Mouse (Mus musculus) frontal cortex, postnatal 14 days (tissue): Measurements from ENCODE around the gene Sync.

Experiments
- DNase-seq, 2 experiments: peaks; one replicate each; pipeline ENCODE4 v3.0.0; 2022; ENCODE audit warnings: low spot score in 2 of 2

Sync gene

GRCm38 (mm10) chr4:129304306-129304705, 16.9 kb downstream of the Sync start:
- DNase-seq, result no peak

GRCm38 (mm10) chr4:129307936-129308335, 20.5 kb downstream of the Sync start:
- DNase-seq, result no peak

GRCm38 (mm10) chr4:129313886-129314285, 26.5 kb downstream of the Sync start:
- DNase-seq, result no peak

- DNase-seq, result no peak
Measured at GRCm38 (mm10) chr4:129320876-129321275, 33.5 kb downstream of the Sync start.

- DNase-seq, result no peak
Measured at GRCm38 (mm10) chr4:129322042-129322441, 34.6 kb downstream of the Sync start.

- DNase-seq, result no peak
Measured at GRCm38 (mm10) chr4:129323491-129323890, 36.1 kb downstream of the Sync start.

GRCm38 (mm10) chr4:129324756-129325155, 37.3 kb downstream of the Sync start:
- DNase-seq, result no peak

- DNase-seq, result no peak
Measured at GRCm38 (mm10) chr4:129326191-129326590, 38.8 kb downstream of the Sync start.

- DNase-seq, result no peak
Measured at GRCm38 (mm10) chr4:129332846-129333245, 45.4 kb downstream of the Sync start.

- DNase-seq, result peak in 1 of 2 experiments; percentile 52
Measured at GRCm38 (mm10) chr4:129334677-129335215, 47.3 kb downstream of the Sync start.

GRCm38 (mm10) chr4:129335216-129336074, 48.0 kb downstream of the Sync start, which contains the start of the genes Rbbp4 and Zbtb8os:
Gene Rbbp4 (minus strand): TSS chr4:129335370.
Gene Zbtb8os (plus strand): TSS chr4:129335695.
- DNase-seq, result peak; percentile 95 to 97

- DNase-seq, result no peak
Measured at GRCm38 (mm10) chr4:129336291-129336690, 48.9 kb downstream of the Sync start.

GRCm38 (mm10) chr4:129339743-129340142, 52.3 kb downstream of the Sync start:
- no peak for DNase-seq

- DNase-seq, result no peak
Measured at GRCm38 (mm10) chr4:129341888-129342287, 54.5 kb downstream of the Sync start.

GRCm38 (mm10) chr4:129342705-129343104, 55.3 kb downstream of the Sync start:
- no peak for DNase-seq

GRCm38 (mm10) chr4:129346481-129347154, 59.2 kb downstream of the Sync start:
- peak; percentile 16 to 26 for DNase-seq

- DNase-seq, result peak; percentile 21 to 61
Measured at GRCm38 (mm10) chr4:129350644-129351043, 63.2 kb downstream of the Sync start.

GRCm38 (mm10) chr4:129351111-129351510, 63.7 kb downstream of the Sync start:
- peak; percentile 24 to 27 for DNase-seq

- no peak for DNase-seq
Measured at GRCm38 (mm10) chr4:129353176-129353575, 65.8 kb downstream of the Sync start.

- DNase-seq, result peak in 1 of 2 experiments; percentile 7
Measured at GRCm38 (mm10) chr4:129354236-129354635, 66.8 kb downstream of the Sync start.

GRCm38 (mm10) chr4:129357613-129358163, 70.3 kb downstream of the Sync start:
- no peak for DNase-seq
